Mouse (Mus musculus) liver, embryonic 18 days (tissue): ENCODE data around the gene Asns. TPM values are rescaled to one million over a fixed set of nuclear protein-coding genes. Genes with fewer than 3 reads are reported as not detected.

ENCODE experiments used
- polyA plus RNA-seq: library from polyadenylated mRNA; depleted of rRNA; stranded (reverse); fragments of >200 nt; gene quantifications from 2 replicates; pipeline ENCODE4 v1.2.3, GENCODE M21; 2012; rRNA removed

Asns gene
- polyA plus RNA-seq: 73.8 and 80.0 TPM in 2 replicates

GRCm38 (mm10) chr6:7692884-7693585 lies at the start of gene Asns:
Gene Asns, minus strand, starts transcription at chr6:7693254.

Other genes with a start within 250 kb of the Asns start
- not detected in 2 replicates for gene Tac1, start 138.4 kb downstream of the Asns start, polyA plus RNA-seq
- gene C1galt1, start 151.6 kb upstream of the Asns start, polyA plus RNA-seq: 6.5 and 7.2 TPM in 2 replicates